Mouse (Mus musculus) C2C12 (cell line): ENCODE measurements around the gene Nit2.

Experiments
- CTCF ChIP-seq: IDR thresholded peaks from one replicate; pipeline ENCODE4 v1.5.1; 2011; ENCODE audit not compliant: control insufficient read depth, insufficient read depth, insufficient read length
- MAX ChIP-seq: IDR thresholded peaks from one replicate; pipeline ENCODE4 v1.6.1; 2011; ENCODE audit warnings: mild to moderate bottlenecking, control low read depth

GRCm38 (mm10) chr16:57189493-57189892 is 22.4 kb upstream of the Nit2 start:
- TF ChIP-seq CTCF (no peak), MAX (no peak)
